Mouse (Mus musculus) erythroblast, embryonic 14.5 days (primary cell): ENCODE results near the gene Nfatc2. TPM values are rescaled to one million over a fixed set of nuclear protein-coding genes. Genes with fewer than 3 reads are reported as not detected.

ENCODE experiments used
- H3K27me3 ChIP-seq: 2 replicates; pipeline ENCODE4 v1.6.1; 2012; ENCODE audit warnings: inconsistent platforms; ENCODE audit not compliant: control insufficient read depth
- H3K36me3 ChIP-seq: 2 replicates; pipeline ENCODE4 v1.6.1; 2012; ENCODE audit warnings: mild to moderate bottlenecking, inconsistent platforms; ENCODE audit not compliant: control insufficient read depth
- H3K4me1 ChIP-seq: 2 replicates; pipeline ENCODE4 v1.6.1; 2012; ENCODE audit warnings: inconsistent platforms; ENCODE audit not compliant: control insufficient read depth
- H3K4me3 ChIP-seq: replicated peaks from 2 replicates; pipeline ENCODE3; 2012; ENCODE audit warnings: moderate library complexity, mild to moderate bottlenecking, inconsistent platforms
- H3K9me3 ChIP-seq: 2 replicates; pipeline ENCODE4 v1.6.1; 2012; ENCODE audit warnings: low read length, inconsistent platforms, mixed read lengths; ENCODE audit not compliant: control insufficient read depth
- GATA1 ChIP-seq: IDR thresholded peaks from 2 replicates; pipeline ENCODE4 v1.6.1; 2012; ENCODE audit warnings: low read length, inconsistent platforms, mixed read lengths
- TAL1 ChIP-seq: IDR thresholded peaks from 3 replicates; pipeline ENCODE4 v1.6.1; 2012; ENCODE audit warnings: low read length, inconsistent platforms, mixed read lengths
- polyA plus RNA-seq: library from polyadenylated mRNA; stranded (reverse); fragments of >175 nt; gene quantifications from 2 replicates; pipeline ENCODE4 v1.2.3, GENCODE M21; 2012

Gene Nfatc2
- polyA plus RNA-seq, 1 experiment = not detected

DNA sequence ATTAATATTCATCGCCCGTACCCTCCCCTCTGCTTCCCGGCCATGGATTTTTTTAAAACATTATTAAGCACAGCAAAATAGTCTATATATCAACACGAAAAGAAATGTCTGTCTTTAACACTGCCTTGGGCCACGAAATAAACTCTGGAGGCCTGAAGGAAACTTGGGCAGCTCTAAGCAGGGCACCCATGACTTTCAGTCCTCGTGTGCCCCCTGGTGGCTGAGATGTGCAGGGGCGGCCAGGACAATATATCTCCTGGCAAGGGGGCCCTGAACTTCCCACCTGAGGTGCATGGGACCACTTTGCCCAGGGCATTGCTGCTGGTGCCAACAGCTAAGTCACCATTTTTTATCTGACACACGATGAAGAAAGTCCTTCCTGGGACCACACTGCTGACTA, 27.3 kb upstream of the Nfatc2 start:
- TF ChIP-seq TAL1 (no peak), GATA1 (no peak)
- Histone ChIP-seq H3K4me3 (no peak overlapping the region), H3K36me3 (no peaks in the 10 kb centered on the region), H3K9me3 (peaks cover 8% of the 10 kb centered on the region), H3K27me3 (peaks cover 3% of the 10 kb centered on the region; the same call in 1 of the 2 replicates), H3K4me1 (peaks cover 11% of the 10 kb centered on the region)

DNA sequence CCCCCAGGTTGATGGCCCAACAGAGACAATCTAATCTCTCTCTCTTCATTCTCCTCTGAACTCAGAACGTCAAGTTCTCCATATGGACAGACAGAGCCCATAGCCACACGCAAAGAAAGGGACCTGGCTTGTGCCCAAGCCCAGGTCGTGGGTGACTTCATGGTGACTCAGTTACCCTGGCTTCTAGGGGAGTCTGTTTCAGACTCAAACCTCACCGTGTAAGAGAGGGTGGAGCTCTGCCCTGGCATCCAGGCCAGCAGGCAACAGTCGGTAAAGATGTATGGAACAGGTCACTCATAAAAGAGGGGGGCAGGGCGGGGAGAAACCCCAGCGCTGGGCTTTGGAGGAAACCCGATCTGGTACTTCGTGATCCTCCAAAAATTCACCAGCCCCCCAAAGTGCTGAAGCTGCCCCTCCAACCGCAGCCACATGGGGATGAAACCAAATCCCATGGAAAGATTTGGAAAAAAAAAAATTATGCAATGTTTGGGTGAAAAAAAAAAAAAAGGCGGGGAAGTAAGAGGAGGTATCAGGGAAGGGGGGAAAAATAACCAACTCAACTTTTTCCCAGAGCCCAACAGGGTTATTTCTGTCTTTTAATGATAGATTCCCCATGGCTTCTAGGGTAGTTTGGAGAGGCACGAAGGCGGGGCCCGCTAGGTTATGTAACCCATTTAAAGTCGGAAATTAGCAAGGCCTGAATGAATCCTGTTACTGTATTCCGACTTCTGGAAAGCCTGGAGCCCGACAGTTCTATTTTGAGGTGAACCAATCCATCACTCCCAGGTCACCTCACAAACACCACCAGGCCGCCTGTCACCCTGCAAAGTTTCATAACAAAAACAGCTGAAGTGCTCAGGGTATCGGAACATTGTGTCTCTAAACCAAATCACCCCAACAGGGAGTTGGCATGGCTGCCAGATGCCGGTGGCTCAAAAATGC, 26.6 kb upstream of the Nfatc2 start:
- Histone ChIP-seq H3K4me1 (peaks cover 4% of the 10 kb centered on the region), H3K36me3 (no peaks in the 10 kb centered on the region), H3K27me3 (peaks cover 3% of the 10 kb centered on the region; the same call in 1 of the 2 replicates), H3K4me3 (no peak overlapping the region), H3K9me3 (peaks cover 15% of the 10 kb centered on the region)
- TF ChIP-seq GATA1 (no peak), TAL1 (no peak)

DNA sequence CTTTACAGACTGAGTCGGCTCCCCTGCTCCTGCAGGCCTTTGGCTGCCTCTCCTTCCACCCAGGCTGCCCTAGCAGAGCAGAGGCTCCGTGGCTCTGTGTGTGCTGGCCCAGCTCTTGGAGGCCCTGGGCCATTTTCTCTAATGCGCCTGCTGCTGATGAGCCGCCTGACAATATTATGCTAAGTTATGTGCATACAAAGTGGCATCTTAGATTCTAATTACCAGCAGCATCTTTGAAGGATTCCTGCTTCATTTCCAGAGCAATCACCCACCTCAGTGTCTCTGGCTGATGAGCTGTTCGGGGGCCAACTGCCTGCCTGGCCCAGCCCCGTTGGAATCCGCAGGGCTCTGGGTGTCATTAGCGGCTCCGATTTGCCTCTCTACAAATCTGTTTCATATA, 24.9 kb upstream of the Nfatc2 start:
- peaks cover 24% of the 10 kb centered on the region for H3K9me3 ChIP-seq

DNA sequence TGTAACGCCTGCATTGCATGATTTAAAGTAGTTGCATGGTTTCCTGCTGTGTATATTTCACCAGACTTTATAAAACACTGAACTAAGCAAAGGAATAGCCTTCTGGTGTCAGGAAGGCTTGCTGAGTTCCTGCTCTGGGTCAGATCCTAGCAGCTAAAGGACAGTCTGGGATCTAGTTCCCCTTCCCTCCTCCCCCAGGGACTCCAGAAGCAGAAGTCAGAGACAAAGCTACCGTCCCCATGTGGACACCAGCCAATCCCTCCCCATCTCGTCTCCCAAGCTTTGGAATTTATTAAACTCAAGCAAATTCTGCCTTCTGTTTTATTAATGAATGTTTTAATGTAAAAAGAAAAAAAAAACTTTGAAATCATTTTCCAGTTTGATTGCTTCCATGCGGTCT, 23.6 kb upstream of the Nfatc2 start:
- H3K27me3 ChIP-seq = no peaks in the 10 kb centered on the region
- no peak overlapping the region for H3K4me3 ChIP-seq
- TF ChIP-seq TAL1 (no peak), GATA1 (no peak)
- no peaks in the 10 kb centered on the region for H3K4me1 ChIP-seq
- H3K9me3 ChIP-seq = peaks cover 24% of the 10 kb centered on the region
- H3K36me3 ChIP-seq = no peaks in the 10 kb centered on the region

More for the DNA sequence above, 24.9 kb upstream of the Nfatc2 start:
- Histone ChIP-seq H3K36me3 (no peaks in the 10 kb centered on the region), H3K4me3 (no peak overlapping the region), H3K27me3 (peaks cover 3% of the 10 kb centered on the region; the same call in 1 of the 2 replicates), H3K4me1 (no peaks in the 10 kb centered on the region)
- TF ChIP-seq GATA1 (no peak), TAL1 (no peak)

DNA sequence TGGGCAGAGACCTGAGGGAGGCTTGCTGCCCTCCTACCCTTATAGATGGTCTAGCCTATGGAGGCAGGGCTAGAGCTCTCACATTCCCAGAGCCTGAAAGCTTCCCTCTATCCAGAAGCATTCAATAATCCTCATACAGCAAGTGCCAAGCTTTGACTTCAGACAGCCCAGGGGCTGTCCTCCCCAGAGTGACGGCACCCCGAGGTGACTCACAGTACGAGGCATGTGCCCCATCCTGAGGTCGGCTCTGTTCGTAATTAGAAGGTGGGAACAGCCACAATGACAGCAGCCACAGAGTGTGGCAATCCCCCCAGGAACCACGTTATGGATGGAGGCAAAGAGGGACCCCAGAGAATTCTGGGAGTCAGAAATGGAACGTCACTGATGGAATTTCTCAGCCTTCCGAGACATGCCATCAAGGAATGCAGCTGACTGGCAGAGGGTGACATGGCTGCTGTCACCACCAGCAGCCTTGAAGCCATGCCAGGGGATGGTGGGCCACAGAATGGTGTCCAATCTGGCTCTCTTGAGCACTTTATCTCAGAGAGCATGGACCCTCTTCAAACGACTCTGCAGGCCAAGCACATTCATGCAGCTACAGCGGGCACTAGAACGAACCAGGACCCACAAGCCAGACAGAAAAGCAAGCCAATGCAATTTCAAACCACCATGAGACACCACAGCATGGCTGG, 19.8 kb upstream of the Nfatc2 start:
- TF ChIP-seq TAL1 (no peak), GATA1 (no peak)
- no peaks in the 10 kb centered on the region for H3K4me1 ChIP-seq

DNA sequence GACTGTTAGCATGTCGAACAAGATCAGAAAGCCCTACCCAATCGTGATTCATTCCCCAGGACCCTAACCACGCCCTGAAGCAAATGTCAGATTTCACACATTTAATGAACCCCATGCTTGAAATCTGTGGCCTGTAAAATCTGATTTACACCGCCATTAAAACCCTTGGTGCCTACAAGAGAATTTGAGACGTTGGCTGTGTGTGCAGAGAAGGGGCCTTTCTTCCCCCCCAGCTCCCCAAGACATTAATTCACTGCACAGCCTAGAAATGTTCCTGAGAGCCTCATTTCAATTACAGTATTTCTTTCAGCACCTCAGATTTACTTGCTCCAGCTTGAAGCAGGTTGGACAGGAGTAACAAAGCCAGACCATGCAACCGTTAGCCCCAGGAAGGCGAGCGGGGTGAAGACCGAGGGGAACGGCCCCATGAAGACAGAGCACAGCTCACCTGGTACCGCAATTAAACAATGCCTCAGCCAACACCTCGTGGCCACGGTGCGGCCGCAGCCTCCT, 16.8 kb upstream of the Nfatc2 start:
- peaks cover 15% of the 10 kb centered on the region for H3K9me3 ChIP-seq
- no peak for TF ChIP-seq TAL1
- no peak for TF ChIP-seq GATA1
- H3K36me3 ChIP-seq = no peaks in the 10 kb centered on the region
- no peak overlapping the region for H3K4me3 ChIP-seq
- no peaks in the 10 kb centered on the region for H3K27me3 ChIP-seq
- H3K4me1 ChIP-seq = no peaks in the 10 kb centered on the region

More for the DNA sequence above, 19.8 kb upstream of the Nfatc2 start:
- no peaks in the 10 kb centered on the region for H3K36me3 ChIP-seq
- peaks cover 28% of the 10 kb centered on the region for H3K9me3 ChIP-seq
- H3K4me3 ChIP-seq = no peak overlapping the region
- no peaks in the 10 kb centered on the region for H3K27me3 ChIP-seq

DNA sequence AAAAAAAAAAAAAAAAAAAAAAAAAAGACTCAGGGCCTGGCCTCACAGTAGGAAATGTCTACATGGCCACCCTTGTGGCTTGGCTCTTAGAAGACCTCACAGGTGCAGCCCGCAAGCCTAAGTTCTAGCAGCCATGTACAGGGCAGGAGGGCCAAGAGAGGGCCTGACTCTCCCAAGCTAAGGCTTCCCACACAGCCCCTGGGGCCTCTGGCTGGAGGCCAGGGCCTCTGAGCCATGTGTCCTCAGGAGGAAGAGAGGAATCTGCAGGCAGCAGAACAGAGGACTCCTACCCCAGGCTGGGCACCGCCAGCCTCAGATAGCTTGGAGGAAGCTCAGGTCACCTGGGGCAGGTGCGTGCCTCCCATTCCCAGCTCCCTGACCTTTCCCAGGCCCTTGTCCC, 13.7 kb upstream of the Nfatc2 start:
- no peak overlapping the region for H3K4me3 ChIP-seq
- H3K27me3 ChIP-seq = no peaks in the 10 kb centered on the region
- H3K36me3 ChIP-seq = no peaks in the 10 kb centered on the region
- peaks cover 4% of the 10 kb centered on the region; the same call in 1 of the 2 replicates for H3K9me3 ChIP-seq
- no peak for TF ChIP-seq TAL1
- no peak for TF ChIP-seq GATA1
- no peaks in the 10 kb centered on the region for H3K4me1 ChIP-seq

DNA sequence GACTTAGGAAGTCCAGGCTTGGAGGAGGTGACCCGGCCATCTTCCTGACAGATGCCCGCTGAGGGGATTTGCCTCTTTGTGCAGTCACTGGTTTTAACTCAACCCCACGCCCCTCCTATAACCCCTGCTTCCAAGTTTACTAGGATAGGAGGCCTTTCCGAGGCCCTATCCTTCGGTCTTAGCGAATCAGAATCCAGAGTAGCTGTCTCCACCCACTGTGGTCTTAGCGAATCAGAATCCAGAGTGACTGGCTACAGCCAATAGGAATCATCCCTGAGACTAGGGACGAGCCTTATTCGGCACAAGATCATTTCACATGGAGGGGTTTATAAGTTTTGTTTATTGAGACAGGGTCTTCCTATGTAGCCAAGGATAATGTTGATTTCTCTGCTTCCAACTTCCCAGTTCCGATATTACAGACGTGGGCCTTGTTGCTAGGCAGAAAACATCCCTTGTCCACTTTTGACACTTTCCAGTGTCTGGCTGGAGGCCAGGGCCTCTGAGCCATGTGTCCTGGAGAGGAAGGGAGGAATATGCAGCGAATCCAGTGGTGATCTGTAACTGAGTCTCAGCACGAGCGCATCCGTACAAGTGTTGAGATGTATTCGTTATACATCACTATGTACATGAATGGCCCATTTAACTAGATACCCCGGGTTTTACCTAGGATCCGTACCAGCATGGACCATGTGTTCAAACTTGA, 12.9 kb upstream of the Nfatc2 start:
- no peaks in the 10 kb centered on the region for H3K4me1 ChIP-seq
- no peaks in the 10 kb centered on the region for H3K27me3 ChIP-seq
- no peak overlapping the region for H3K4me3 ChIP-seq
- no peaks in the 10 kb centered on the region for H3K36me3 ChIP-seq
- no peak for TF ChIP-seq TAL1
- no peak for TF ChIP-seq GATA1
- no peaks in the 10 kb centered on the region for H3K9me3 ChIP-seq
